Mouse (Mus musculus) stomach, postnatal 0 days (tissue): ENCODE results near the gene Efna5. TPM values are rescaled to one million over a fixed set of nuclear protein-coding genes. Genes with fewer than 3 reads are reported as not detected.

Experiments used
- ATAC-seq: fragments of 200-750 bp; cut with Nextera tagmentation; 2 replicates; pipeline ENCODE4 v1.8.0; 2017; ENCODE audit not compliant: low FRiP score, low TSS enrichment
- DNase-seq: peaks from one replicate; pipeline ENCODE4 v3.0.0-alpha.2; 2016; ENCODE audit warnings: low spot score
- H3K27ac ChIP-seq: fragments of 300-500 bp; sonication (generic); replicated peaks from 2 replicates; pipeline ENCODE4 v1.5.1; 2014; ENCODE audit warnings: mild to moderate bottlenecking, control low read depth
- H3K27me3 ChIP-seq: fragments of 300-500 bp; sonication (generic); 2 replicates; pipeline ENCODE4 v1.6.1; 2014; ENCODE audit warnings: low read length; ENCODE audit not compliant: control insufficient read depth, insufficient read depth
- H3K36me3 ChIP-seq: fragments of 300-500 bp; sonication (generic); 2 replicates; pipeline ENCODE4 v1.6.1; 2014; ENCODE audit warnings: low read length, mixed read lengths; ENCODE audit not compliant: control insufficient read depth, insufficient read depth
- H3K4me1 ChIP-seq: fragments of 300-500 bp; sonication (generic); replicated peaks from 2 replicates; pipeline ENCODE4 v1.6.1; 2014; ENCODE audit warnings: antibody characterized with exemption; ENCODE audit not compliant: control insufficient read depth, insufficient read depth
- H3K4me2 ChIP-seq: fragments of 300-500 bp; sonication (generic); replicated peaks from 2 replicates; pipeline ENCODE4 v1.6.1; 2014; ENCODE audit warnings: low read depth, mild to moderate bottlenecking, control low read depth, moderate library complexity
- H3K4me3 ChIP-seq: fragments of 300-500 bp; sonication (generic); 2 replicates; pipeline ENCODE4 v1.5.1; 2014; ENCODE audit warnings: low read depth, low read length, control low read depth
- H3K9ac ChIP-seq: fragments of 300-500 bp; sonication (generic); 2 replicates; pipeline ENCODE4 v1.6.1; 2014; ENCODE audit warnings: mild to moderate bottlenecking, low read length, control low read depth, mixed read lengths
- H3K9me3 ChIP-seq: fragments of 300-500 bp; sonication (generic); 2 replicates; pipeline ENCODE4 v1.6.1; 2016; ENCODE audit warnings: low read length; ENCODE audit not compliant: control insufficient read depth
- CTCF ChIP-seq: IDR thresholded peaks from 2 replicates; pipeline ENCODE4 v1.5.1; 2016; ENCODE audit warnings: antibody characterized with exemption, low read depth, mild to moderate bottlenecking, moderate library complexity
- EP300 ChIP-seq: optimal IDR thresholded peaks from 2 replicates; pipeline ENCODE3; 2016; ENCODE audit warnings: antibody characterized with exemption
- WGBS: fragments of 180-500 bp; shearing (Covaris S2); extraction: QIAGEN DNeasy Blood & Tissue Kit; methylation state at CpG from one replicate; pipeline ENCODE4 v1.1.7; 2014; 5-methylcytosine and 5-hydroxymethylcytosine counted together
- polyA plus RNA-seq: library from polyadenylated mRNA; unstranded; fragments of >200 nt; fragmentation: Nextera tagmentation; extraction: Ambion mirVana; gene quantifications from 2 replicates; pipeline ENCODE4 v1.2.1, GENCODE M21; 2015

The Efna5 gene
- polyA plus RNA-seq, 1 experiment from 2014 or later, result 23.9 TPM

DNA sequence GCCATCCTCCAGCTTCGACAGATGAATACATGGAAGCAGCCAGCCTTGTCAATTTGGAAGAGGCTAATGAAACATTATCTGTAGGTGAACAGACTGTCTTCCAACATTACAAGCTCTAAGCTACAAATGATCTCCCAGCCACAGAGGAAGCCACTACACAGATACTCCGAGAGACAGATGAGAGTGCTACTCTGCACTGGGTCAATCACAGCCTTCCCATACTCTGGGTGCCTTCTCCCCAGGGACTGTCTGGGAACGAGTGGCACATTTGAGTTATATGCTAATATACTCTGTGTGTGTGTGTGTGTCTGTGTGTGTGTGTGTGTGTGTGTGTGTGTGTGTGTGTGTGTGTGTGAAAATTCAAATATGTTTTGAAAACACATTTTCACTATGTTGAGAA, 30.5 kb downstream of the Efna5 start:
- 68% methylated on average over 3 of the region's 3 CpGs for WGBS
- no peak for TF ChIP-seq CTCF
- TF ChIP-seq EP300, result no peak
- no peak overlapping the region for H3K4me3 ChIP-seq

DNA sequence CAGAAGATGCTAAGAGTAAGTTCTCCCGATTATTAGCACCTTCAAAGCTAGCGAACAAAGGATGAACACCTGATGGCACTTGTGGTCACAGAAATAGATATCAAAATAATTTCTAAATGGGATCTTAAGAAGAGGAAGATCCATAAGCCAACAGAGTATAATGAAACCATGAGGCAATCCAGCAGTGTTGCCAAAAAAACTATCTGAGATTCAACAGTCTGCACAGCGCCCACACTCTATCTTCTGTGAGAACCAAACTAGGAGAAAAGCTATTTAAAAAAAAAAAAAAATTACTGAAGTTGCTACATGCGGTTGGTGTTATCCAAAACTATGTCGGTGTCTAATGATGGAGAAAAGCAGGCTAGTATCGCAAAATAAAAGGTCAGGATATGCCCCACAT, 31.4 kb downstream of the Efna5 start:
- ATAC-seq, result no peak
- no peak for DNase-seq
- Histone ChIP-seq H3K27me3 (no peaks in the 10 kb centered on the region), H3K9me3 (no peaks in the 10 kb centered on the region), H3K36me3 (no peaks in the 10 kb centered on the region), H3K27ac (no peak overlapping the region), H3K4me1 (0 out of 2 replicates have a peak, but pooled peaks cover 3% of the 10 kb centered on the region), H3K4me2 (no peak overlapping the region), H3K9ac (no peak overlapping the region), H3K4me3 (no peak overlapping the region)
- 75% methylated on average over 6 of the region's 6 CpGs for WGBS
- TF ChIP-seq CTCF, result no peak
- no peak for TF ChIP-seq EP300

More for the DNA sequence above, 30.5 kb downstream of the Efna5 start:
- Histone ChIP-seq H3K27me3 (no peaks in the 10 kb centered on the region), H3K4me2 (no peak overlapping the region), H3K9me3 (no peaks in the 10 kb centered on the region), H3K4me1 (0 out of 2 replicates have a peak, but pooled peaks cover 3% of the 10 kb centered on the region), H3K27ac (no peak overlapping the region), H3K9ac (no peak overlapping the region), H3K36me3 (no peaks in the 10 kb centered on the region)
- DNase-seq (no peak), ATAC-seq (no peak)

DNA sequence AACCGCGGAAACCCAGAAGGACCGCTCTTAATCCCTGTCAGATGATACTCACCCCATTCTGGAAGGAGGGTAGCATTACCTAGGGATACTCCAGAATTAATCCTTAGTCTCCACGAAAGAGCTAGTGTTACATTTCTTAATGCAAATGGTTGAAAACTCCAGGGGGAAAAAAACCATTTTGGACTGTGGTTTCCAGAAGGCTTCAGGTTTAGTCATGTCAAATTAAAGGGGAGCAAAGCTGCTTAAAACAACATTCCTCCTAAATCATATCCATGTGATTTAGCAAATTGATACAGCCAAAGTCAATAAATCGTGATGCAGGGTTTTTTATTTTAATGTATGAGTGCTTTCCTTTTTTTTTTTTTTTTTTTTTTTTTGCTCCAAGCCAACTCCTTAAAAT, 35.5 kb downstream of the Efna5 start:
- DNase-seq (no peak), ATAC-seq (no peak)
- TF ChIP-seq EP300, result no peak
- TF ChIP-seq CTCF, result no peak
- Histone ChIP-seq H3K9ac (no peak overlapping the region), H3K36me3 (no peaks in the 10 kb centered on the region), H3K27ac (no peak overlapping the region), H3K27me3 (no peaks in the 10 kb centered on the region), H3K4me1 (no peaks in the 10 kb centered on the region), H3K4me3 (no peak overlapping the region), H3K4me2 (no peak overlapping the region), H3K9me3 (no peaks in the 10 kb centered on the region)
- WGBS, result 68% methylated on average over 5 of the region's 5 CpGs

DNA sequence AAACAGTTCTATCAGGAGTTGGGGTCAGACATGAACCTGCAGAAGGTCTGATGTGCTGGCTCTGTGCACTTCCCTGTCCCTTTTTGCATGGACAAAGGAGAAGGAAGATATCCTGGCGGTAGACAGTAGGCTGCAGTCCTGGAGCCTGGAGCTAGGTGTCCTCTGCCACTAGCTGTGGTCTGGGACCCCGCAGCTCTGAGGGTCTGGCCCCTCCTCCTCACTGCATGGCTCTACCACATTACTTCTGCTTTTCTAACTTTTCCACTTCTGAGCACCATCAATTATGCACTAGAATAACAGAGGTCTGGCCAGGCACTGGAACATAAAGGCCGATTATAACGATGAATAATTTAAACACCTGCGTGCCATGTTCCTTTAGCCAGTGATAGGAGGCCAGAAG, 36.8 kb downstream of the Efna5 start:
- no peak overlapping the region for H3K27ac ChIP-seq
- DNase-seq, result no peak
- no peak overlapping the region for H3K4me2 ChIP-seq
- H3K9ac ChIP-seq, result no peak overlapping the region
- H3K4me1 ChIP-seq, result no peaks in the 10 kb centered on the region
- no peak for TF ChIP-seq EP300
- no peak for TF ChIP-seq CTCF
- no peak for ATAC-seq
- no peaks in the 10 kb centered on the region for H3K27me3 ChIP-seq
- no peak overlapping the region for H3K4me3 ChIP-seq
- H3K9me3 ChIP-seq, result no peaks in the 10 kb centered on the region
- H3K36me3 ChIP-seq, result no peaks in the 10 kb centered on the region
- whole genome bisulfite sequencing, result 64% methylated on average over 5 of the region's 5 CpGs

DNA sequence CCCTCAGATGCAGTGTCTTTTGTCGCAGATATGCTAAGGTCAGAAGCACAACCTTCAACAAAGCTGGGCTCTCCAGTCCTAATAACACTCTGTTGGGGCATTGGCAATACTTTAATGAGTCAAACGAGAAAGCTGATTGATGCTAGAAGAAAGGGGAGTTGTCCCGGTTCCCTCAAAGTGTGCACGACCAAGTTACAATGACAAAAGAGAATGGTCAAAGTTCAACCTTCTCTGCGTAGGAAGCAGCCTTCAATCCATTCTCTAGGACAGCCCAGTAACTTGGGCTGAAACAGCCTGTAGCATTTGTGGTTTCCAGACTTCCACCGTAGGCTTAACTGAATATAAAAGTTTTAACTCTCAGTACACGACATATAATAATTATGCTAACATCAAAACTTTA, 43.8 kb downstream of the Efna5 start:
- Histone ChIP-seq H3K27ac (no peak overlapping the region), H3K4me3 (no peak overlapping the region), H3K36me3 (no peaks in the 10 kb centered on the region), H3K27me3 (no peaks in the 10 kb centered on the region), H3K9ac (no peak overlapping the region), H3K9me3 (no peaks in the 10 kb centered on the region), H3K4me2 (no peak overlapping the region), H3K4me1 (no peaks in the 10 kb centered on the region)
- ATAC-seq, result 0 out of 2 replicates have a peak, but pooled peaks have one; percentile 42
- DNase-seq, result no peak
- TF ChIP-seq CTCF (no peak), EP300 (no peak)
- 46% methylated on average over 7 of the region's 7 CpGs for WGBS

DNA sequence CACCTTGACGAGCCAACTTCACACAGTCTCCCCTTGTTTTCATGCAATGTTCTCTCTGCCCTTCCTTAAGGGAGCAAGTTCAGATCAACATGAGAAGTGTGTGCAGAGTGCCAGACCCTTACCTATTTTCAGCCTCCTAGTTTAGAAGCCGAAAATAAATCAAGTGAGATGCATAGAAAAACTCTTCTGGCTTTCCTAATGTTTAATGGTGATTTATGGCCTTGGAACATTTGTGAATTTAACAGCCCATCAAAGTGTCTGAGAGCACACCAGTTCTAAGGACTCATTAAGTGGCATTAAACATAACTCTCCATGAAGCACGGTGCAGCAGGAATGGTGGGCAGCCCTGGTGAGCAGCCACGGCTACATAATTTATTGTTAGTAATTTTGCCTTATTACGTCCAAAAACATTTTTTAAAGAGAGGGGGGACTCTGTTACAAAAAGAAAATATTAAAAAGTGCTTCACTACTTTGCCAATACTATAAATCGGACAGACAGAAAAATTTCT, 44.5 kb downstream of the Efna5 start:
- Histone ChIP-seq H3K9ac (no peak overlapping the region), H3K27me3 (no peaks in the 10 kb centered on the region), H3K27ac (no peak overlapping the region), H3K4me3 (no peak overlapping the region), H3K4me2 (no peak overlapping the region), H3K9me3 (no peaks in the 10 kb centered on the region), H3K4me1 (no peaks in the 10 kb centered on the region), H3K36me3 (no peaks in the 10 kb centered on the region)
- DNase-seq (no peak), ATAC-seq (no peak)
- TF ChIP-seq CTCF, result no peak
- WGBS, result 71% methylated on average over 6 of the region's 6 CpGs
